Mouse (Mus musculus): ENCODE data around the gene 2900026A02Rik.

The 2900026A02Rik gene

GRCm38 (mm10) chr5:113149052-113149451 lies 72.0 kb downstream of the 2900026A02Rik start:
- DNase-seq (ENCODE audit: low spot score), result no peak

GRCm38 (mm10) chr5:113147994-113148471 lies 73.0 kb downstream of the 2900026A02Rik start:
- DNase-seq (ENCODE audit: low spot score), result no peak

GRCm38 (mm10) chr5:113146656-113147055 lies 74.4 kb downstream of the 2900026A02Rik start:
- no peak for DNase-seq (ENCODE audit: low spot score)

DNA sequence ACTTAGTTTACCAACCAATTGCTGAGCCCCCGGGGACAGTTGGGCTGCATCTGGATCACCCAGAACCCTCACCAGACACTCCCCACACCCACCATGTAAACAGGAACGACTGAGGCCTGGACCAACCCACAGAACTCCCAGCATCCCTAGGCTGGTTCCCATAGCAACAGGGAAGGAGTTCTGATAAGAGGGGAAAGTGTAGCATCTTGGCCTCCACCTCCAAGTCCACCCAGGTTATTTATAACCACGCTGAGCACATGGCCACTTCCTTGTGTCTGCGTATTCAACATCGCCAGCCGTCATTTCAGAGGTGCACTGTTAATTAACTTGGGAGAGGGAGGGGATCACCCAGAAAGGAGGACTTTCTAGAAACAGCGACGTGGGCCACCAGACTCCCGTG lies 75.9 kb downstream of the 2900026A02Rik start:
- no peak for DNase-seq (ENCODE audit: low spot score)

DNA sequence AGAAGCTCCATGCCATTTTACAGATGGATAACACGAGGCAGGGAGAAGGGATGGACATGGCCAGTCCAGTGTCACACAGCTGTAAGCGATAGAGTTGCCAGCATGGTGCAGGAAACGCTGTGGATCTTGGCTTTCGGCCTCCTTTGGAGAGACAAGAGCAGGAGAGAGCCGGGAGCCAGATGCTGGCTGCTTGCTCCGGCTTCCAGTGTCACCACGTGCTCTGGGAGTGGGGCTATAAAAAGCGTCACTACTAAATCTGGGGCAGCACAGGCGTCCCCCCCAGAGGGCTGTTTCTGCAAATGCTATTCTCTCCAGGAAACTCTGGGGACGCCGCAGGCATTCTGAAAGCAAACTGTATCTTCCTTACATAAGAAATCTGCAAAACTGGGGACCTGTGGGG lies 78.5 kb downstream of the 2900026A02Rik start:
- DNase-seq (ENCODE audit: low spot score), result peak; percentile 75

DNA sequence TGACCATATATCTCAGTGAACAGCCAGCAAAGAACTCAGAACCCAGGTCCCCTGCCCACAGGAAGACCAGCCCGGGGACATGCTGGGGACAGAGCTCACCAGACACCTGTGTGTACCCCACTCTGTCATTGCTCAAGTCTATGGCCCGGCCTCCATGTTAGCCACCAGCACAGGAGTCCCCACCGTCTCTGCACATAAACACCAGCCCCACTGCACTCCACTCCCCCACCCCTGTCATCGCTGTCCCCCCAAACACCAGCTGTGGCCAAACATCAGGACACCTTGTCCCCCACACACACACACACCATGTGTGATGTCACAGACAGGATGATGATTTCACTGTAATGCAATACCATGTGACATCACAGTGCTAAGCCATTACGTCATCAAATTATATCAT lies 79.0 kb downstream of the 2900026A02Rik start:
- DNase-seq (ENCODE audit: low spot score), result no peak

- DNase-seq (ENCODE audit: low spot score), result no peak
These were observed 80.2 kb downstream of the 2900026A02Rik start for GRCm38 (mm10) chr5:113140872-113141271.

GRCm38 (mm10) chr5:113140051-113140450 lies 81.0 kb downstream of the 2900026A02Rik start:
- DNase-seq (ENCODE audit: low spot score), result no peak

DNA sequence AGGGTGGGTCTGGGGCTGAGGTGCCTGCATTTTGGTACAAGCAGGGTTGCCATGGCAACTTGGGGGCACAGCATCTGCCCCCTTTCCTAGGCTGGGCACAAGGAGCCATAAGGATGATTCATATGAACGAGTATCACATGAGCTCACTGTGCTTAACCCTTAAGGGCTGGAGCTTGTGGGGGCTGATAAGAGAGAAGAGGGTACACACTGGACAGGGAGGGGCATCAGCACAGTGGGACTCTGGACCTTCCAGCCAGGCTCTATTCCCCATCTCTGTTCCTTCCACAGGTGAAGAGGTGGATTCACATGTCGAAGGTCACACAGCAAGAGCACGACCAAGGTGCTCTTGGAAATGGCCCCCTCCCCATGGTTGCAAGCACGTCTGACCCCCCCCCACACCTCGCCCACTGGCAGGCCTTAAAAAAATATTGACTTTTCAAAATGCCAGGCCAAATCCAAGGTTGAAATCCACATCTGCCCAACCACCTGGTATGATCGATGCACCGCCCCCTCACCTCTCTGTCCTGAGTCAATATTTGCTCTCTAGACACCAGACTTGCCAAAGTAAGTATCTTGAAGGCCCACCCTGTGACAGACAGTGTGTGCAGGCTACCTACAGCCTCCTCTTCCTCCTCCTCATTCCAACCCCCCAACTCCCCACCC lies 81.8 kb downstream of the 2900026A02Rik start:
- no peak for DNase-seq (ENCODE audit: low spot score)

DNA sequence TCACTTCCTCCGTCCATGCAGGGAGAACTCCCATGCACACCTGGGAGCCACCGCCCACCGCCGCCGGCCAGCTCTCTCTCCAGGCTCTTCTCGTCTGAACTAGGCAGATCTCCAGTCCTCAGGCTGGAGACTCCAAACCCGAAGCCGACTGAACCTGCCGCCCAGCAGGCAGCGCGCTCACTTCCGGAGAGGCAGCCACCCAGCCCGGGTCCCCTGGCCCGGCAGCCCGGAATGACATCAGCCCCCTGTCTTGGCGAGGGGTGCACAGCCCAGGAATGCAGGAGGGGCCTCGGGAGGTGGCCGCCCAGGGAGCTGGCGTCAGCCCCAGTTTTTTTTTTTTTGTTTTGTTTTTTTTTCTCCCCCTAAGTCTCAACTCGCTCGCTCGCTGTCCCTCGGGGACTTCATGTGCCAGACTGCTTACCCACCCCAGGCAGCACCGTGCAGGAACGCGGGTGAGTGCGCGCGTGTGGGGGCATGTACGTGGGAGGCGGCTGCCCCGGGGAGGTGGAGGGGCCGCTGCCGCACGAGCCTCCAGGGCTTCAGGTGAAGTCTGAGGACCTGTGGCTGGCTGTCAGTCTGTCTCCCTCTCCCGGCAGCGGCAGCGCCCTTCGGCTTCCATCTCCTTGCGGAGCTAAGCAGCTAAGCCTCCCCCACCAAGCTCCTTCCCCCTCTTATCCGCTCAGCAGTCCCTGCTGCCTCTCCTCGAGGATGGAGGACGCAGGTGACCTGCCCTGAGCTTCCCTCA lies 82.5 kb downstream of the 2900026A02Rik start:
- DNase-seq (ENCODE audit: low spot score), result no peak

DNA sequence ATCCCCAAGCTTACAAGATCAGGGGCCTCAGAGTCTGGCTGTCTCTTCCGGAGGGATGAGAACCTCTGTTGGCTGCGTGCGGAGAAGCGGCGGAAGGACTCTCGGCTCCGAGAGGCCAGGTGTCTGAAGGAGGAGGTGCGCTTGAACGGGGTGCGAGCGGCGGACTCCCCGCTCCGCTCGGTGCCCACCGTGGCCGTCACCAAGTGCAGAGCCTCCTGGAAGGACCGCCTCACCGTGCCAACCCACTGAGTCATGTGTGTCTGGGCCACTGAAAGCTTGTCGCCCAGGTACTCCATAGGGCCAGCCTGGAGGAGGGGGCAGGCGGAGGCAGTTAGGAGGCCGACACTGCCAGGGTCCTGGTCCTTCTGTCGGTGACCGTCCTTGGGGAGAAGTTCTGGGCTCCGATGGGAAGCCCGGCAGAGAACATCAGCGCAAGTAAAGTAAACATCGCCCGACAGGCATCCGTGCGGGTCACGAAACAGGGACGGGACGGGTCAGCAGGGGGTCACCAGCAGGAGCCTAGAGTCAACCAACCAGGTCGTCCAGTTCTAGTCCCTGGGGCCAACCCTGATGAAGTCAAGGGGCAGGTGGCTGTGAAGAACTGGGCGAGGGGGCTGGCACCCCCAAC lies 83.2 kb downstream of the 2900026A02Rik start:
- no peak for DNase-seq (ENCODE audit: low spot score)

GRCm38 (mm10) chr5:113136951-113137487 lies 84.0 kb downstream of the 2900026A02Rik start:
- DNase-seq (ENCODE audit: low spot score), result no peak

DNA sequence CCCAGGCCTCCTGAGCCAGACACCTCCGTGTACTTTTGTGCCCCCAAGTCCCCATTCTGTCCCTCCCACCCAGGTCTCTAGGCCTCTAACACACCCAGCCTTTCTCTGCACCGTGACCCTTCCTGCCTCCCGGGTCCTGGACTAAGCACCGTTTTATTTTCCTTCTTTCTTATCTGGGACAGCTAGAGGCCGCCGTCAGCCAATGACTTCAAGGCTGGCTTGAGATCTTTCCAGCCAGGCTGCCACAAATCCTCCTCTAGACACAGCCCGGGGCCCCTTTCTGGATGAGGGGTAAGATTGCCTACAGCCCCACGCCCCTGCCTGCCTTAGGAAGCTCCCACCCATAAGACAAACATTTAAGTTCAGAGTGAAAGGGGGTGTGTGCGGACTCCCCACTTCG lies 85.5 kb downstream of the 2900026A02Rik start:
- no peak for DNase-seq (ENCODE audit: low spot score)

GRCm38 (mm10) chr5:113133722-113134710 lies 87.0 kb downstream of the 2900026A02Rik start:
- no peak for DNase-seq (ENCODE audit: low spot score)

- DNase-seq (ENCODE audit: low spot score), result no peak
These were observed 88.0 kb downstream of the 2900026A02Rik start for GRCm38 (mm10) chr5:113133080-113133491.

GRCm38 (mm10) chr5:113132635-113133041 lies 88.4 kb downstream of the 2900026A02Rik start:
- DNase-seq (ENCODE audit: low spot score), result no peak

DNA sequence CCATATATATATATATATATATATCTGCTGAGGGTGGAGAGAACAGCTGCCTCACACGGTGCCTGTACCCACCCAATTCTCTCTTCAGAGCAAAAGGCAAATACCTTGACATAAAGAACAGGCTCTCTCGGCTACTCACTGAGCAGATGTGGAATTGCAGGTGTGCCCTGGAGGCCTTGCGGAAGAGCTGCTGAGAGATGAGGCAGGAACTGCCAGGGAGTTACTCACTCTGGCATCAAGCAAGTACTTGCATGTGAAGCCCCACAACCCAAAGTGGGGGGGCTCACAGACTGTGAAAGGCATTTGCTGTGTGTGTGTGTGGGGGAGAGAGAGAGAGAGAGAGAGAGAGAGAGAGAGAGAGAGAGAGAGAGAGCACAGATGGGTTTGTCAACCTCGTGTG lies 92.6 kb downstream of the 2900026A02Rik start:
- no peak for DNase-seq (ENCODE audit: low spot score)

DNA sequence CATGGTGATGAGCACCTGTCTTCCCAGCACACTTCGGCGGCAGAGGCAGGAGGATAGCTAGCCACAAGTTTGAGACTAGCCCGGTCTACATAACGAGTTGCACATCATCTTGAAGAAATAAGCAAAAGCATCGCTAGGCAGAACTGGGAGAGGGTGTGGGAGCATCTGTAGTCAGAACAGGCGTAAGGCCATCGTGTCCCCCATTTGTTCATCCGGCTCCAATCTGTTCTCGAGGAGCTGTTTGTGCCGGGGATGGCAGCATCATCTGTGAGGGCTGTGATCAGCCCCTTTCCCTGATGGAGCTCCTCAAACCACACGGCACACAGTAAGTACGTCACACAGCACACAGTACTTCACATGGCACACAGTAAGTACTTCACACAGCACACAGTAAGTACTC lies 94.6 kb downstream of the 2900026A02Rik start:
- peak; percentile 68 for DNase-seq (ENCODE audit: low spot score)

DNA sequence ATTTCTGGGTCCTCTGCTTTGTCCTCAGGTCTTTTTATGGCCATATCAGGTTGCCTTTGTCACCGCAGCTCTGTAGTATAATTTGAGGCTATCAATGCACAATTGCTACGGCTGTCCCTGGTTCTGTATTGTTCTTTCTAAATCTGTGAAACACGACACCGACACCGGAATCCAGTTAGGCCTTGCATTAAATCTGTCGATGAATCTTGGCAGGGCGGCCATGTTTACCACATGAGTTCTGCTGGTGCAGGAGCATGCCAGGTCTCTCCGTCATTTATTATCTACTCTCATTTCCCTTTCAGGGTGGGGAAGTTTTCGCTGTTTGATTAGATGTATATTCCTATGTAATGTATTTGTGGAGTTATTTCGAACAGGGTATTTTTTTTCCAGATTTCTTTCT lies 97.3 kb downstream of the 2900026A02Rik start:
- DNase-seq (ENCODE audit: low spot score), result no peak

- DNase-seq (ENCODE audit: low spot score), result no peak
These were observed 98.5 kb downstream of the 2900026A02Rik start for GRCm38 (mm10) chr5:113122326-113123054.

DNA sequence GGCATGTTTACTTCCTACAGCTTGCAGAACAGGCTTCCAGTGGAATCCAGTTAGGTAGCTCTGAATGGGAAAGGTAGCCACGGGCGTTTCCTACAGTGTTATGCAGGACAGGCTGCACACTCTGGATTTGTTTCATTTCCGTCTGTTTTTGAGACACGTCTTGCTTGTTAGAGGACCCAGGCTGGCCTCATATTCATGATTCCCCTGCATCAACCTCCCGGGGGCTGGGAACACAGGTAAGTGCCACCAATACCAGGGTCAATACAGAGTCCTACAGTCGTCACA lies 99.5 kb downstream of the 2900026A02Rik start:
- DNase-seq (ENCODE audit: low spot score), result no peak
